Mouse (Mus musculus): ENCODE results near the gene Arhgap5. TPM values are rescaled to one million over a fixed set of nuclear protein-coding genes. Genes with fewer than 3 reads are reported as not detected.

Gene Arhgap5
- total and polyA plus RNA-seq, 2 experiments from 2014 or later: 34.6 to 74.0 TPM

GRCm38 (mm10) chr12:52604992-52605652, 101.3 kb downstream of the Arhgap5 start:
- Histone ChIP-seq H3K4me2 (ENCODE audit: low read depth, low read length, poor library complexity, severe bottlenecking) (peak overlapping the region; percentile 64), H3K27ac (ENCODE audit: low read depth, low read length) (peak overlapping the region; percentile 95), H3K36me3 (ENCODE audit: insufficient read depth, low read length) (no peaks in the 10 kb centered on the region), H3K9ac (replicated peaks; ENCODE audit: low read length, poor library complexity, severe bottlenecking) (0 out of 2 replicates have a peak overlapping the region, but pooled peaks have one; percentile 84), H3K9me3 (ENCODE audit: low read length) (no peaks in the 10 kb centered on the region), H3K27me3 (ENCODE audit: insufficient read depth, low read length) (no peaks in the 10 kb centered on the region), H3K4me3 (ENCODE audit: low read depth, low read length) (peak overlapping the region; percentile 95), H3K4me1 (ENCODE audit: insufficient read depth, low read length) (no peaks in the 10 kb centered on the region)
- 48% methylated on average over 13 of the region's 13 CpGs for WGBS
- ATAC-seq (ENCODE audit: low FRiP score) (no peak), DNase-seq (ENCODE audit: low spot score) (no peak)
- TF ChIP-seq CTCF (IDR thresholded peaks at IDR 0.05): no peak

GRCm38 (mm10) chr12:52607411-52607810, 103.6 kb downstream of the Arhgap5 start:
- no peaks in the 10 kb centered on the region for H3K4me1 ChIP-seq (ENCODE audit: insufficient read depth, low read length)
- 88% methylated on average over 4 of the region's 4 CpGs for whole genome bisulfite sequencing
- no peak for ATAC-seq (ENCODE audit: low FRiP score)
- H3K9me3 ChIP-seq (ENCODE audit: low read length): no peaks in the 10 kb centered on the region
- DNase-seq (ENCODE audit: low spot score): no peak
- H3K4me2 ChIP-seq (ENCODE audit: low read depth, low read length, poor library complexity, severe bottlenecking): no peak overlapping the region
- no peaks in the 10 kb centered on the region for H3K27me3 ChIP-seq (ENCODE audit: insufficient read depth, low read length)
- H3K4me3 ChIP-seq (ENCODE audit: low read depth, low read length): no peak overlapping the region
- no peaks in the 10 kb centered on the region for H3K36me3 ChIP-seq (ENCODE audit: insufficient read depth, low read length)
- no peak overlapping the region for H3K9ac ChIP-seq (replicated peaks; ENCODE audit: low read length, poor library complexity, severe bottlenecking)
- no peak for TF ChIP-seq CTCF (IDR thresholded peaks at IDR 0.05)
- H3K27ac ChIP-seq (ENCODE audit: low read depth, low read length): no peak overlapping the region

- no peak for ATAC-seq (ENCODE audit: low FRiP score)
- no peak for DNase-seq (ENCODE audit: low spot score)
- 90% methylated on average over 3 of the region's 3 CpGs for WGBS
- Histone ChIP-seq H3K36me3 (ENCODE audit: insufficient read depth, low read length) (no peaks in the 10 kb centered on the region), H3K4me3 (ENCODE audit: low read depth, low read length) (no peak overlapping the region), H3K9me3 (ENCODE audit: low read length) (no peaks in the 10 kb centered on the region), H3K4me1 (ENCODE audit: insufficient read depth, low read length) (no peaks in the 10 kb centered on the region), H3K27me3 (ENCODE audit: insufficient read depth, low read length) (no peaks in the 10 kb centered on the region), H3K4me2 (ENCODE audit: low read depth, low read length, poor library complexity, severe bottlenecking) (no peak overlapping the region), H3K27ac (ENCODE audit: low read depth, low read length) (no peak overlapping the region), H3K9ac (replicated peaks; ENCODE audit: low read length, poor library complexity, severe bottlenecking) (no peak overlapping the region)
- TF ChIP-seq CTCF (IDR thresholded peaks at IDR 0.05): no peak
Measured at GRCm38 (mm10) chr12:52615703-52616102, 111.9 kb downstream of the Arhgap5 start.

- H3K36me3 ChIP-seq (ENCODE audit: insufficient read depth, low read length): no peaks in the 10 kb centered on the region
- H3K27me3 ChIP-seq (ENCODE audit: insufficient read depth, low read length): no peaks in the 10 kb centered on the region
- H3K9ac ChIP-seq (replicated peaks; ENCODE audit: low read length, poor library complexity, severe bottlenecking): no peak overlapping the region
- WGBS: 81% methylated on average over 5 of the region's 5 CpGs
- no peak for DNase-seq (ENCODE audit: low spot score)
- no peak overlapping the region for H3K27ac ChIP-seq (ENCODE audit: low read depth, low read length)
- no peak overlapping the region for H3K4me3 ChIP-seq (ENCODE audit: low read depth, low read length)
- no peaks in the 10 kb centered on the region for H3K9me3 ChIP-seq (ENCODE audit: low read length)
- H3K4me1 ChIP-seq (ENCODE audit: insufficient read depth, low read length): no peaks in the 10 kb centered on the region
- no peak overlapping the region for H3K4me2 ChIP-seq (ENCODE audit: low read depth, low read length, poor library complexity, severe bottlenecking)
- no peak for ATAC-seq (ENCODE audit: low FRiP score)
- 0 out of 2 replicates have a peak, but pooled peaks have one; percentile 2 for TF ChIP-seq CTCF (IDR thresholded peaks at IDR 0.05)
Measured at GRCm38 (mm10) chr12:52618418-52619040, 114.8 kb downstream of the Arhgap5 start.

- Histone ChIP-seq H3K9me3 (ENCODE audit: low read length) (no peaks in the 10 kb centered on the region), H3K9ac (replicated peaks; ENCODE audit: low read length, poor library complexity, severe bottlenecking) (no peak overlapping the region), H3K4me3 (ENCODE audit: low read depth, low read length) (no peak overlapping the region), H3K4me2 (ENCODE audit: low read depth, low read length, poor library complexity, severe bottlenecking) (no peak overlapping the region), H3K4me1 (ENCODE audit: insufficient read depth, low read length) (no peaks in the 10 kb centered on the region), H3K27ac (ENCODE audit: low read depth, low read length) (no peak overlapping the region), H3K36me3 (ENCODE audit: insufficient read depth, low read length) (no peaks in the 10 kb centered on the region), H3K27me3 (ENCODE audit: insufficient read depth, low read length) (no peaks in the 10 kb centered on the region)
- DNase-seq (ENCODE audit: low spot score) (no peak), ATAC-seq (ENCODE audit: low FRiP score) (no peak)
- TF ChIP-seq CTCF (IDR thresholded peaks at IDR 0.05): no peak
Measured at GRCm38 (mm10) chr12:52619644-52620043, 115.9 kb downstream of the Arhgap5 start.

Other genes with a start within 250 kb of the Arhgap5 start
- 69.3 and 90.2 TPM in 2 replicates for gene Akap6, start 195.4 kb downstream of the Arhgap5 start, total RNA-seq (2014; rRNA removed)
- gene Akap6, start 195.4 kb downstream of the Arhgap5 start, polyA plus RNA-seq (2015; fragmentation: Nextera tagmentation; extraction: Ambion mirVana): 15.7 and 18.2 TPM in 2 replicates

Data from midbrain, postnatal 0 days (tissue).